Mouse (Mus musculus) gastrocnemius, postnatal 14 days (tissue): ENCODE results near the gene Zfp579. TPM values are rescaled to one million over a fixed set of nuclear protein-coding genes. Genes with fewer than 3 reads are reported as not detected.

ENCODE experiments used
- DNase-seq: peaks from one replicate; pipeline ENCODE4 v3.0.0; 2021; ENCODE audit warnings: mixed read lengths
- intact Hi-C: fragments of 180-260 bp; cut with DNase I; formaldehyde crosslinking; loops from one replicate; pipeline ENCODE4 v1.15.1; 2025; ENCODE audit warnings: low total_unique reads
- total RNA-seq, 2 experiments: library from RNA; stranded (reverse); gene quantifications; 2 replicates each; pipeline ENCODE4 v1.2.3; 2021

The Zfp579 gene
- total RNA-seq, 2 experiments from 2014 or later, result 9.0 to 10.5 TPM

DNA sequence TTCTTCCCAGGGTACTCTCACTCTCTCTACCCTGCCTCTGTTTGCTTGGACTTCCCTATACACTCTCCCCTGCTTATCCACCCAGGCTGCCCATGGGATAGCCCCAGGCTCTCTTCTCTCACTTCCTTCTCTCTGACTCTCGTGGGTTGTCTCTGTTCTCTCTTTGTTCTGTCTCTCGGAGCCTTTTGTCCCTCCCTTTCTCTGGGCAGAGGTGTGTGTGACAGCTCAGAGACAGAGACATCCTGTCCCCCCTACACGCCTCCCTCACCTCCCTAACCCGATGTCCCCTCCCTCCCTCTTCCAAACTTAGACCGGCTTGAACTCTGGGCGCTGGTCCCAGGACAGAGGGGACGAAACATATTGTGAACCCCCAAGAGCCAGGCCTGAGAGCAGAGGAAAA lies 24.2 kb downstream of the Zfp579 start:
- no peak for DNase-seq
- intact Hi-C loops, result no loop called here

- intact Hi-C loops, result no loop called here
- DNase-seq, result no peak
Observed at GRCm38 (mm10) chr7:4971068-4971467, 24.9 kb downstream of the Zfp579 start, which contains the start of gene Sbk3. Gene Sbk3 (minus strand): TSS chr7:4971168.

DNA sequence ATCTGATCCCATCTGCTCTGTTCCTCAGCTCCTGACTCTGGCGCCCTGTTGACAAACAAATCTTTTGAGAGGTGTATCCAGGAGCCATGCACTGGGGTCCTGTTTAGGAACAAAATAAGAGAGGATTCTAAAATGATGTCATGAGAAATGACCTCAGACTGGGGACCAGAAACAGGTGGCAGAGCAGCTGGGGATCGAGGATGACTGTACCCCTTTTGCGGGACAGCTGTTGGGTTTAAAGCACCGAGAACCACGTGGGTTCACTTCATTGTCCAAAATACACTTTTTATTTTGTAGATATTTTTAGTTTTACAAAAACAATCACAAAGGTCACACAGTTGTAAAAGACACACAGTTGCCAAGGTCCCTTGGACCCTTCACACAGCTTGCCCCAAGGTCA lies 31.0 kb downstream of the Zfp579 start:
- intact Hi-C loops, result loop anchor here (2.0 kb wide), 1 partner anchor 22 kb away; no protein-coding TSS in a partner anchor
- DNase-seq, result no peak

- intact Hi-C loops, result loop anchor here (2.0 kb wide), 1 partner anchor 21 kb away; no protein-coding TSS in a partner anchor
- peak; percentile 90 for DNase-seq
Observed at GRCm38 (mm10) chr7:4964272-4964671, 31.7 kb downstream of the Zfp579 start, which contains the start of gene Sbk2. Gene Sbk2 (minus strand): TSS chr7:4964406.

DNA sequence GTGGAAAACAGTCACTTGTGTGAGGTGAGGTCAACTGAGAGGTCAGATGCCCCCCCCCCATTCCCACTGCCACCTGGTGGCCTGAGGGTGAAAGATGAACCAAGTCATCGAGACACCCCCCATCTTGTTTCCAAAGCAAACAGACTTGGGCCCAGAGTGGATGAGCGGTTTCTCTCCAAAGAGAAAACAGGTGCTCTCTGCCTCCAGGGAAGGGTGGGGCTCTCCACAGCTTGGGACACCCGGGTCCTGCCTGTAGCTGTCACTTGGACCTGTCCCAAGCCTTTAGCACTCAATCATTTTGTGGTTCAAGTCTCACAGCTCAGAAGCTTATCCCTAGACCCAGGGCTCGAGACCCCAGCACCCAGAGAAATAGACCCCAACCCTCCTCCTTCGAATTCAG lies 32.4 kb downstream of the Zfp579 start:
- intact Hi-C loops, result no loop called here
- no peak for DNase-seq

- intact Hi-C loops, result no loop called here
- DNase-seq, result no peak
Observed at GRCm38 (mm10) chr7:4957361-4957760, 38.6 kb downstream of the Zfp579 start.

DNA sequence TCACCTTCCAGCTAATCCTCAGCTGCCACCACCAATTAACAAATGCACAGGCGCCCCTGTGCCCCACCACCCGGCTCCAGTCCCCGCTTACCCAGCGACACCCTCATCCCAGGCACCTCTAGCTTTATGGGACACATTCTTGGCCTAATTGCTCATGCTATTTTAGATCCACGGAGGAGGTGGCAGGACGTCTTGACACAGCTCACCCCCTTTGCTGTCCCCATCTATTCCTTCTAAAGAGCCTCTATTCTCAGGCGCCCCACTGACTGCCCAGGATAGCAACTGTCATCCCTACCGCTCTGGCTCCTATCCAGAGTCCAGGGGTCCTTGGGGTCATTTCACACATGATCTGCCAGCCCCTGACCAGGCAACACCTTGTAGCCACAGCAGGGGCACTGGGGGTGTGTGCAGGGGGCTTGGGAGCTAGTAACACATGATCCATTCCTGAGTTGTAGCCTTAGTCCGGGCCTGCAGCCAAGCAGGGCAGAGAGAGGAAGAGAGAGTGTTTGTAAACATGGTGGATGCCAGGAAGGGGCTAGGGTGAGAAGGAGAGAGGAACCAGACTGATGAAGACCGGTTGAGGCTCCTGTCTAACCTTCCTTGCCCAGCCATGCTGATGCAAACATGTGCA lies 42.0 kb downstream of the Zfp579 start:
- intact Hi-C loops, result no loop called here
- DNase-seq, result no peak

- DNase-seq, result no peak
- intact Hi-C loops, result no loop called here
Observed at GRCm38 (mm10) chr7:4950561-4951342, 45.2 kb downstream of the Zfp579 start.

DNA sequence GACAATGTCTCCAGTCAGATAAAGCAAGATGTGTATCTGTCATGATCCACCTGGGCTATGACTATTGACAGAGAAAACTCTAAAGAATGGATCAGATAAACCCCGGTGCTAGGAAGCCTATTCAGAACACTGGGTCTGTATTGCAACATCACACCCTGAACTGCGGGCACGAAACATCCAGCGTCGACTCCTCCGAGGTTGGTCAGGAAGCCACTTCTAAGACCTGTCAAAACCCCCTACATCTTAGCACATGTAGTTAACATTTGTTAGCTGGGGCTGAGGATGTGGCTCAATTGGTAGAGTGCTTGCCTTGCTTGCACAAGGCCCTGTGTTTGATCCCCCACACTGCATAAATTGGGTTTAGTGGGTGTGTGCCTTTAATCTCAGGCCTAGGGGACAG lies 47.6 kb downstream of the Zfp579 start:
- no peak for DNase-seq
- intact Hi-C loops, result no loop called here

- intact Hi-C loops, result no loop called here
- DNase-seq, result peak; percentile 89
Observed at GRCm38 (mm10) chr7:4947855-4948254, 48.1 kb downstream of the Zfp579 start.

DNA sequence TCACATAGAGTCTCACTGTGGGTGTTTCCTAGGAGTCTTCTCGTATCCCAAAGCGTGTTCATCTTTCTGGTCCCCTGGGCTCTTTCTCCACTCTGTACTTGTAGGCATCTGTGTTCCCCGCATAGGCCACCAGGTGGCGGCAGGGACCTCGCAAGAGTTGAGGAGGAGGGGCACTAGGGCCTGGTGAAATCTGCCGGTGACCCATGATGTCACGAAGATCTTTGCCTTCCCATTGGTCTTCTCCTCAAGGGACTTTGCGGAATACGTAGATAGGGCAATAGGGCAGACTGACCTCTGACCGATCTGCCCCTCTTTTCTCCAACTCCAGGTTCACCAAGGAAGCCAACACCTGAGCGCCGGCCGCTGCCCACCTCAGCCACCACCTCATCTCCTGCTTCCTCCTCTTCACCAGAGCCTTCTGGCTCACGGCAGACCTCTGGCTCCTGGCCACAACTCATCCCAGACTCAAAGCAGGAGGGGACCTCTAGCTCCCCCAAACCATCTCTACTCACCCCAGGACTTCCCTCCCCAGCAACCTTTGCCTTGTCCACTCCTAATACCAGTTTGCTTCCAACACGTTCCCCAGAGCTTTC lies 52.6 kb downstream of the Zfp579 start:
- peak; percentile 91 for DNase-seq
- intact Hi-C loops, result loop anchor here (2.0 kb wide), 2 partner anchors 21 to 103 kb away; partner anchors contain the start of gene Sbk2

GRCm38 (mm10) chr7:4942673-4943072 lies 53.3 kb downstream of the Zfp579 start:
- intact Hi-C loops, result loop anchor here (2.0 kb wide), 2 partner anchors 22 to 104 kb away; partner anchors contain the start of gene Sbk2
- no peak for DNase-seq

- intact Hi-C loops, result no loop called here
Observed at GRCm38 (mm10) chr7:4940068-4940479, 55.9 kb downstream of the Zfp579 start.

GRCm38 (mm10) chr7:4938456-4938855 lies 57.5 kb downstream of the Zfp579 start:
- intact Hi-C loops, result no loop called here
- DNase-seq, result peak; percentile 72

More at GRCm38 (mm10) chr7:4940068-4940479, 55.9 kb downstream of the Zfp579 start:
- peak; percentile 73 for DNase-seq

- intact Hi-C loops, result no loop called here
- DNase-seq, result no peak
Observed at GRCm38 (mm10) chr7:4937392-4937791, 58.6 kb downstream of the Zfp579 start.

DNA sequence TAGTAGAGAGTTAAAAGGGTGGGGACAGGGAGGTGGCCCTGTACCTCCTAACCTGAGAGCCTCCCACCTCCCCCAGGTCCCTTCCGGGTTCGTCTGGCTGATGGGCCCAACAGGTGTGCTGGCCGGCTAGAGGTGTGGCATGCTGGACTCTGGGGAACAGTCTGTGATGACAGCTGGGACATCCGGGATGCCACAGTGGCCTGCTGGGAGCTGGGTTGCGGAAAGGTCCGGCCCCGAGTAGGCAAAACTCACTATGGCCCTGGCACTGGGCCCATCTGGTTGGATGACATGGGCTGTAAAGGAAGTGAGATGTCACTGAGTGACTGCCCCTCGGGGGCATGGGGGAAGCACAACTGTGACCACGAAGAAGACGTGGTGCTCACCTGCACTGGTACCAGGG lies 59.1 kb downstream of the Zfp579 start:
- intact Hi-C loops, result no loop called here
- DNase-seq, result no peak

DNA sequence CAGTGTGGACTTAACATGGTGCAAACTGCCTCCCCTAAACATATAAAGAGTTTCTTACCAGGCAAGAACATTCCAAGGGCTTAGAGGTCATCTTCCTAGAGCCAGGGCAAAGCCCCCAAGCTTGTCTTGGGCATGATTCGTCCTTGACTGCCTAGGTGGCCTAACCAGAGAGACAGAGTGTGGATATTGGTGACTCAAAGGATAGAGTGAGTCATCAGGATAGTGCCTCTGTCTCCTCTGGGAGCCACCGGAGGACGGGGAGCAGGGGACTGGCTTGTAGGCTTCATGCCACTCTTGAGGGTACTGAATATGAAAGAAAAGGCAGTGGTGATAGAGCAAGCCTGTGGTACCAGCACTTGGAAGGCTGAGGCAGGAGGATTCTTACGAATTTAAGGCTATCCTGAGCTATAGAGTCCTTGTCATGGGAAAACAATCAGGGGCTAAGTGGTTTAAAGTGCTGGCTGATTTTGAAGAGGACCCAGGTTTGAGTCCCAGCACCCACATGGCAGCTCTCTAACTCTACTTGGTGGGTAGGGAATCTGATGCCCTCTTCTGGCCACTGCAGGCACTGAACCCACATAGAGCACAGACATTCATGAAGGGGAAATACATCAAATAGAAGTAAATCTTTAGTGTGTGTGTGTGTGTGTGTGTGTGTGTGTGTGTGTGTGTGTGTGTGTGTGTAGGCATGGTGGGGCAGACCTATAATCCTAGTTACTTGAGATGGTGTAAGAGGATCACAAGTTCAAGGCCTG lies 61.6 kb downstream of the Zfp579 start:
- intact Hi-C loops, result no loop called here

More for the DNA sequence above, 61.6 kb downstream of the Zfp579 start:
- no peak for DNase-seq
